Mouse (Mus musculus) heart, adult 2 months (tissue): ENCODE results near the gene Gm3448. TPM values are rescaled to one million over a fixed set of nuclear protein-coding genes. Genes with fewer than 3 reads are reported as not detected.
"Not testable (repeated sequence)": the region's sequence is repeated elsewhere in the genome, so short reads cannot be mapped to it uniquely, and the experiment has no call there.

Experiments
- DNase-seq, 2 experiments: peaks; one replicate each; pipeline ENCODE4 v3.0.0; 2021
- H3K27ac ChIP-seq: fragments of 200-600 bp; 2 replicates; pipeline ENCODE4 v1.8.1; 2022
- H3K27me3 ChIP-seq: fragments of 200-500 bp; 2 replicates; pipeline ENCODE4 v1.6.1; 2012; ENCODE audit warnings: mild to moderate bottlenecking, low read length, inconsistent platforms, mixed read lengths; ENCODE audit not compliant: control insufficient read depth, insufficient read depth
- H3K36me3 ChIP-seq: fragments of 200-500 bp; 2 replicates; pipeline ENCODE4 v1.6.1; 2012; ENCODE audit warnings: low read length, inconsistent platforms; ENCODE audit not compliant: control insufficient read depth, insufficient read depth
- H3K4me1 ChIP-seq: fragments of 200-500 bp; 2 replicates; pipeline ENCODE4 v1.6.1; 2011; ENCODE audit warnings: low read length; ENCODE audit not compliant: control insufficient read depth, insufficient read depth
- H3K4me3 ChIP-seq: fragments of 200-600 bp; 2 replicates; pipeline ENCODE4 v1.8.1; 2022
- H3K79me2 ChIP-seq: fragments of 200-500 bp; replicated peaks from 2 replicates; pipeline ENCODE4 v1.6.1; 2012; ENCODE audit warnings: mild to moderate bottlenecking, inconsistent platforms, low read length, moderate library complexity, mixed read lengths; ENCODE audit not compliant: control insufficient read depth, insufficient read depth
- H3K9ac ChIP-seq: fragments of 200-500 bp; 2 replicates; pipeline ENCODE4 v1.6.1; 2012; ENCODE audit warnings: low read depth, mild to moderate bottlenecking, control low read depth, inconsistent platforms, low read length, mixed read lengths
- WGBS: fragments of 180-500 bp; shearing (Covaris S2); methylation state at CpG from one replicate; pipeline ENCODE4 v1.1.7; 2018; 5-methylcytosine and 5-hydroxymethylcytosine counted together
- intact Hi-C: fragments of 180-260 bp; cut with DNase I; formaldehyde crosslinking; loops from one replicate; pipeline ENCODE4 v1.15.1; 2025
- polyA plus RNA-seq: library from polyadenylated mRNA; depleted of rRNA; stranded (reverse); fragments of >200 nt; gene quantifications from 2 replicates; pipeline ENCODE4 v1.2.3, GENCODE M21; 2012
- total RNA-seq, 2 experiments: library from RNA; stranded (reverse); gene quantifications; 2 replicates each; pipeline ENCODE4 v1.2.3; 2021

The Gm3448 gene
- total and polyA plus RNA-seq, 3 experiments, result 0.84 to 1.0 (median 1.0) TPM

DNA sequence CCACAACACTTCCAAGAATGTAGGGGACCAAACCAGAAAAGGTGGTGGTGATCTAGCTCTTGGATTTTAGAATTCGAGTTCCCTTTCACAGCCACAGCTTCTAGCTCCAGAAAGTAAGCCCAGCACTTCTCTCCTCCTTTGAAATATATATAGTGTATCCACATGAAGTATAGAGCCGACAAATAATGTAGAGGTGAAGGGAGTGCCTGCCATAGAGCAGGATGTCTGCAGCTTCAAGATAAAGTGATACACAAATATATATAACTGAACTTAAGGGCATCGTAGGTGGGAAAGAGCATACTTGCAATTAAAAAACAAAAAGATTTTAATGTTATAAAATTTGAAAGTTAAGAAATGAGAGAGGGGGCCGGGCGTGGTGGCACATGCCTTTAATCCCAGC lies 47.2 kb downstream of the Gm3448 start:
- intact Hi-C loops, H3K27ac ChIP-seq, H3K4me1 ChIP-seq, H3K27me3 ChIP-seq, H3K9ac ChIP-seq, H3K4me3 ChIP-seq, H3K36me3 ChIP-seq, H3K79me2 ChIP-seq, DNase-seq: not testable (repeated sequence)
- no CpG with 5 or more reads among the region's 5 CpGs for WGBS

DNA sequence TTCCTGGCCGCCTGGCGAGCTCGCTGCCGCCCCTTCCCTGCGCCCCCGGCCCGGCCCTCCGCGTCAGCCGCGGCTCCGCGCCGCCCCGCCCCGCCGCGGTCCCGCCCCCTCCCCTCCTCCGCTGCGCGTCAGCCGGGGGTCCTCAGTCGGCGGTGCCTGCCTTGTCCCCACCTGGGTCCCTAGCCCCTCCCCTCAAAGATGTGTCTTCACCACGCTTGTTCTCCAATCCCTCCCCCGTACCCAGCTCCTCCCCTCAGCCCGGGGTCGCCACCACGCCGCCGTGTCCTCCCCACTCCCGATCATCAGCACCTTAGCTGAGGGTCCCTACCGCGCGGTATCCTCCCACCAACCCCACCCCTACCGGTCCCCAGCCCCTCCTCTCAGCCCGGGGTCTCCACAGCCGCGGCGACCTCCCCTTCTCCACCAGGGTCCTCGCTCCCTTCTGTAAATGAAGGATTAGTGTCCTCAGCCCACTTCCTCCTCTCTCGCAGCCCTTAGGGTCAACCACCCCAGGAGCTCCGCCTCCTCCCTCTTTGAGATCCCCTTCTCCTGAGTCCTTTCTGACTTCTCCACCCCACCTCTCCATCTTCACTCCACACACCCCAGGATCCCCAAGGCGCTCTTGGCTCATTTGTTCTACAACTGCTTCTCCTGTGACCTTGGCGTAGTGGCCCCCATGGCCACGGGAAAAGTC lies 48.1 kb downstream of the Gm3448 start:
- intact Hi-C loops, H3K27me3 ChIP-seq, H3K4me1 ChIP-seq, H3K79me2 ChIP-seq, H3K27ac ChIP-seq, DNase-seq, H3K36me3 ChIP-seq, H3K9ac ChIP-seq, H3K4me3 ChIP-seq: not testable (repeated sequence)
- no CpG with 5 or more reads among the region's 47 CpGs for WGBS

DNA sequence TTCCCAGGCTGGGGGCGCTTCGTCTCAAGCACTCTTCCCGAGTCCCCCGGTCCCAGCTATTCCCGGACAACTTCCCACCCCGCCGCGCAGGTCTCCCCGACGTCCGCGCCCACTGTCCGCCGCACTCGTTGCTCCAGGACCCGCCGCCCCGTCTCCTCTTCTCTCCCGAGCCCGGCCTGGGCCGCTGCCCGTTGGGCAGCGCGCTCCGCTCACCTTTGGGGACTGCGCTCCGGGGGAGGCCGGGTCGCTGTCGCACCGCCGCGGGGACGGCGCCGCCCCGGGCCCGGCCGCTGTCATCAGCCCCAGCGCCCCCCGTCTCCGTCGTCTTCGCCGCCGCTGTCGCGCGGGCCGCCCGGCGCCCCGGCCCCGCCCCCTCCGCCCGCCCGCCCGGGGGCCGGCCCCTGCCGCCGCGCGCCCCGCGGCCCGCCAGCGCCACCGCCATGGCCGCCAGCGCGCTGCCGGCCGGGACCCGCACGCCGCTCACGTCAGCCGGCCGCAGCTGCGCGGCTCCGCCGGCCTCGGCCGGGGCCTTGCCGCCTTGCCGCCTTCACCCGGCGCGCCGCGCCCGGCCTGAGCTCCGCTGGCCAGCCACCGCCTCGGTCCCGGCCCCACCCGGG lies 48.7 kb downstream of the Gm3448 start:
- H3K4me3 ChIP-seq, H3K4me1 ChIP-seq, H3K9ac ChIP-seq, intact Hi-C loops, H3K27me3 ChIP-seq, H3K36me3 ChIP-seq, H3K79me2 ChIP-seq, H3K27ac ChIP-seq, DNase-seq: not testable (repeated sequence)
- no CpG with 5 or more reads among the region's 98 CpGs for WGBS

DNA sequence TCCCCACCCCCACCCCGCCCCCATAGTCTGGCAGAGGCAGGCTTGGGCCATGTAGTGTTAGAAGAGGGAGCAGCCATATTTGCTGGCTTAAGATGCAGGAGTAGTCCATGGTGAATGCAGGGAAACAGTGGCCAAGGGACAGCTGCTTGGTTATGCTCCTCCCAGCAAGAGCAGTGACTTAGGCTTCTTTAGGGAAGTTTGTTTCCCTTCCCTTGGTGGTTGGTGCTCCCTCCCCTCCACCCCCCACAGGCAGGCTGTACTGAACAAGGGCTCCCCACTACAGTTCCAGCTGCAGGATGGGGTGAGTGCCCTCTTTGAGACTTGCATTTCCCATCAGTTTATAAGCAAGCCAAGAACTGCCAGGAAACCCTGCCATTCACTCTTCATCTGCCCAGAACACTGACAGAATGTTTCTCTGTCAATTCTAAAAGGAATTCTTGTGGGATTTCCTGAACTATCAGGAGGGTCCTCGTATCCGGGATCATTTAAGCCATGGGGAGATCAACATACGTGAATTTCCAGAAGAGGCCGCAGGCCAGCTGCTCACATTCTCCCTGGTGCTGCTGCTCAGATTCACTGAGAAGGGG lies 51.1 kb downstream of the Gm3448 start:
- H3K36me3 ChIP-seq, H3K27ac ChIP-seq, H3K4me1 ChIP-seq, H3K79me2 ChIP-seq, intact Hi-C loops, H3K27me3 ChIP-seq, H3K4me3 ChIP-seq, H3K9ac ChIP-seq: not testable (repeated sequence)
- WGBS, result 88% methylated on average over 4 of the region's 5 CpGs
- peak; percentile 4 to 18 for DNase-seq

DNA sequence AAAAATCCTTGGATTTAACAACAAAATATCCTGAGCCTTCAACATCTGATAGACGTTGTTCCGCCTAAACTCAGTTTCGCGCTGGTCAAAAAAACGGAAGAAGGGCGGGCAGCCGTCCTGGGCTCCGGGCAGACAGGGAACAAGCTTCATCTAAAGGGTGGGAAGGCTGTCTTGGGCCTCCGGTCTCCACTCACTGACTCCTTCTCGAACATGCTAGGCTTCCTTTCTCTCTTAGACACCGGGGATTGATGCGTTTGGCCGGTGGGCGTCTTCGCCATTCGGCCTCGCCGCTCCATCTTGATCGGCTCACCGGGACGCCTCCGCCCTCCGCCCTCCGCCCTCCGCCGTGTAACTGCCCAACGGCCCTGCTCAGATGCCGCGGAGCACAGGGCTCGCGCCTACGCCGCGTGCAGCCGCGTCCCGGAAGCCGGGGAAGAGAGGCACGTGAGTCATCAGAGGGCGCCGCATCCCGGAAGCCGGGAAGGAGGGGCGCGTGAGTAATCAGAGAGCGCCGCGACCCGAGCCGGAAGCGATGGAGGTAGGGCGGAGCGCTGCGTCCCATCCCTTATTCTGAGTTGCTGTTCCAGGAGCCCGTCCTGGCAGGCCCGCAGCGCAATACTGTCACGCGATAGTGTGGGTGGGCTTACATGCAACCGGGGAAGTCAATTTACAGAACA lies 62.8 kb downstream of the Gm3448 start, which contains the start of the genes 9030025P20Rik and Gm3417:
Gene 9030025P20Rik, plus strand, starts transcription at position 107 of the 677 bp plus-strand sequence.
Gene Gm3417, minus strand, starts transcription at position 429 of the 677 bp plus-strand sequence.
- H3K4me3 ChIP-seq, H3K27me3 ChIP-seq, intact Hi-C loops: not testable (repeated sequence)

DNA sequence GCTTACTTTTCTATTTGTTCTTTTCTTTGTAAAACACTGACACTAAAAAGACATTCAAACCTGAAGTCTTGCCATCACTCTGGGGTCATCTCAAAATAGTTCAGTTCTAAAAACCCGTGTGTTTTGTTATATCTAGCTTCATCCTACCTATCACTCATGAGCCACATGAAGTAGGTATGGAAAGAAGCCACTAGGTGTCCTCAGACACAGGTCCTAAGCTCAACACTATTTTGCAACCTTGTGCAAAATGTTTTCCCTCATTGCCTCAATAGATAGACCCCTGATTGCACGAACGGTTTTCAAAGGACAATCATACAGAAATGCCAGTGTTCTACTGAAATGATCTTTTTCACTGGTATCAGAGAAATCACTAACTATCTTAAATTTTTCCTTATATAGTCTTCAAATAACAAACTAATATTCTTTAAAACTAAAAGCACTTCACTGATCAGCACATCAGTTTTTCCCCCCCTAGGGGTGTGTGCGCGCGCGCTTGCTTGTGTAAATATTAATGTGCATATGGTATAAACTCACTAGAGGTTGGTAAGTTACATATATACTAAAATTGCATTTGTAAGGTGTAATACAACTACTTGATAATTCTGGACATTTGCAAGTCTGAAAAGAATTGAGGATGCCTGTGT lies 63.5 kb downstream of the Gm3448 start:
- H3K4me1 ChIP-seq, H3K27ac ChIP-seq, H3K4me3 ChIP-seq, DNase-seq, H3K79me2 ChIP-seq, intact Hi-C loops, H3K36me3 ChIP-seq, H3K9ac ChIP-seq, H3K27me3 ChIP-seq: not testable (repeated sequence)
- WGBS, result under 1% methylated on average over 4 of the region's 7 CpGs

More for the DNA sequence above, 62.8 kb downstream of the Gm3448 start, which contains the start of the genes 9030025P20Rik and Gm3417:
- H3K9ac ChIP-seq, H3K79me2 ChIP-seq, H3K27ac ChIP-seq, H3K4me1 ChIP-seq, DNase-seq, H3K36me3 ChIP-seq: not testable (repeated sequence)
- WGBS, result no CpG with 5 or more reads among the region's 60 CpGs

DNA sequence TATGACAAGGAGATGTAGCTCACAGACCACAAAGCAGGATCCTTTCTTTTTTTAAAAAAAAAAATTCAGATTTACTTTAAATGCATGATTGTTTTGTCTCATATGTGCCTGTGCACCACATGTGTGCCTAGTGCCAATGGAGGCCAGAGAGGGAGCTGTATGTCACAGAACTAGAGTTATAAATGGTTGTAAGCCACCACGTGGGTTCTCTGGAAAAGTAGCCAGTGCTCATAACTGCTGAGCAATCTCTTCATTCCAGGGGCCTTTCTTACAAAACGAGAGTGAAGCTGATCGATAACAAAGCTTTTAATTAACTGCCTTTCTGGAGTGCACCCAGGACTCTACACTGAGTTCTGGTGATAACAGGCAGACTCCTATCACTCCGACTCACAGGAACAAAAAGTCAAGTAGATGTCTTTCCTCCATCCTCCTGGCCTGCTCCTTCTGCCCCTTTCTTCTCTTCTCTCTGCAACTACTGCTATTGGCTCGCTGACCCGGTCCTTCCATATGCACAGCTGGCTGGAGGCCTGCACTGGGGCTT lies 72.9 kb downstream of the Gm3448 start:
- H3K27ac ChIP-seq, H3K36me3 ChIP-seq, H3K4me1 ChIP-seq, H3K79me2 ChIP-seq, H3K27me3 ChIP-seq, H3K9ac ChIP-seq, H3K4me3 ChIP-seq, DNase-seq, intact Hi-C loops: not testable (repeated sequence)
- no CpG with 5 or more reads among the region's 6 CpGs for WGBS

DNA sequence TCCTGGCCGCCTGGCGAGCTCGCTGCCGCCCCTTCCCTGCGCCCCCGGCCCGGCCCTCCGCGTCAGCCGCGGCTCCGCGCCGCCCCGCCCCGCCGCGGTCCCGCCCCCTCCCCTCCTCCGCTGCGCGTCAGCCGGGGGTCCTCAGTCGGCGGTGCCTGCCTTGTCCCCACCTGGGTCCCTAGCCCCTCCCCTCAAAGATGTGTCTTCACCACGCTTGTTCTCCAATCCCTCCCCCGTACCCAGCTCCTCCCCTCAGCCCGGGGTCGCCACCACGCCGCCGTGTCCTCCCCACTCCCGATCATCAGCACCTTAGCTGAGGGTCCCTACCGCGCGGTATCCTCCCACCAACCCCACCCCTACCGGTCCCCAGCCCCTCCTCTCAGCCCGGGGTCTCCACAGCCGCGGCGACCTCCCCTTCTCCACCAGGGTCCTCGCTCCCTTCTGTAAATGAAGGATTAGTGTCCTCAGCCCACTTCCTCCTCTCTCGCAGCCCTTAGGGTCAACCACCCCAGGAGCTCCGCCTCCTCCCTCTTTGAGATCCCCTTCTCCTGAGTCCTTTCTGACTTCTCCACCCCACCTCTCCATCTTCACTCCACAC lies 79.7 kb downstream of the Gm3448 start:
- H3K27me3 ChIP-seq, DNase-seq, H3K4me1 ChIP-seq, H3K4me3 ChIP-seq, H3K79me2 ChIP-seq, intact Hi-C loops, H3K36me3 ChIP-seq, H3K27ac ChIP-seq, H3K9ac ChIP-seq: not testable (repeated sequence)
- no CpG with 5 or more reads among the region's 44 CpGs for WGBS
